Mouse (Mus musculus) mouse embryonic stem cell (cell line): ENCODE data around the gene Bcas3.
"Not testable (repeated sequence)": the region's sequence is repeated elsewhere in the genome, so short reads cannot be mapped to it uniquely, and the experiment has no call there.

Experiments
- in situ Hi-C, 2 experiments: fragments of 300-500 bp; cut with MboI; formaldehyde crosslinking; loops; 1 replicate in 1 of 2; 3 replicates in 1 of 2; pipeline ENCODE4 v1.14.3; 2019 to 2020; ENCODE audit warnings: low sequenced_read_pairs in 2 of 2, low pct_unique_long_range_greater_than_20kb in 1 of 2, mixed read lengths in 1 of 2; ENCODE audit not compliant: unreplicated experiment in 1 of 2

Gene Bcas3

DNA sequence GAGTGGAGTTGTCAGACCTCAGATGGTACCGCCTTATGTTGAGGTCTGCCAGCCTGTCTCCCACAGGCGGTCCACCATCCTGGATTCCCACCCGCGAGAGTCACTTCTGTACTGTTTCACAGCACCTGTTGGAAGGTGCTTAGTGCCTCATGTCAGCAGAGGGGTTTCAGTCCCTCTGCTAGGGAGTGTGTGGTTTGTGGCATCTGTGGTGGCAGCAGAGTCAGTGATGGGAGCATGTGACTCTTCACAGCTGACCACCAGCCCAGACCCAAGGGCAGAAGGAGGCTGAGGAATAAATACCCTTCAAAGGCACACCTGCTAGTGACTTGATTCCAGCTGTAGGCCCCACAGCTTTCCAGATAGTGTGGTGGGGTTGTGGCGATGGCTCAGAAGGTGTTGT is 94.4 kb downstream of the Bcas3 start:
- in situ Hi-C loops = no loop called here

DNA sequence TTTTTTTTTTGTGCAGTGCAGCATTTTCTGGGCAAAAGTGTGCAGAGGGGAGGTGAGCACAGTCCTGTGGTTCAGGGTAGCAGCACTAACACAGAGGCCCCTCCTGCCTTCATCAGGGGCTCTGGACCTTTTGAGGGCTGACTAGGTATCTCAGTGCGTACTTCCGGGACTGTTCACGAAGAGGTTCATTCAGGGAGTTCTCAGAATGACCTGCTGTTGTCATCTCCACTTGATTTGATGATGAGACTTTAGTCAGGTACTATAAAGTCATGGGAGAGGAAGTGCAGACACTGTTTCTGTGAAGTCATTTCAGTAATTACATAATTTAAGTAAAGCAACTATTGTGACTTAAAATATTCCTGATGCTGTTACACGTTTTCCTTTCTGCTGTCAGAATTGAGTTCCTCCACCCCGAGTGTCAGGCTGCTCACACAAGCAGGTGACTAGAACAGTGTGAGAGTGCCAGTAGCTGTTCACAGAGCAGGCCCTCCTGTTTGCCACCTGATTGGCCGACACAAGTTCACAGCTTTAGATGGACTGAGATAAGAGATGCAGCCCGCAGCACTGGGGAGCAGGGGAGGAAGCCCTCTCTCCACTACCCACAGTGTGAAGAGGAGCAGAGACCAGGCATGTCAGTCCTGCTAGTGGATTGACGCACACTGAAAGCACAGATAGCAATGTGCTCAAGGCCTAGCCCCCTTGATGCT is 100.8 kb downstream of the Bcas3 start:
- in situ Hi-C loops = no loop called here

DNA sequence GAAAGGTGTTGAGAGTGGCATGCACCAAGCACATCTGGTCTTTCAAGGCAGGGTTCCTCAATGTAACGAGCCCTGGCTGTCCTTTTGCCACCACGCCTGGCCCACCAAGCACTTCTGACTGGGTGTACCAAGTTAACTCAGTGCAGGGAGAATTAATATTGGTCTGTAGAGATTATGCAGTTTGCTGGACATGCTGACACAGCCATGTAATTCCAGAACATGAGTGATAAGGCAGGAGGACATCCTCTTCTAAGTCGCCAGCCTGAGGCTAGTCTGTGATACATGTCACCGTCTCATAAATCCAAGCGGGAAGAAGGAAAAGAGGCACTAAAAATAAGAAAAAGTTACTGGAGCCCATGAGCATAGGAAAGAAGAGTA is 101.3 kb downstream of the Bcas3 start:
- in situ Hi-C loops = no loop called here

DNA sequence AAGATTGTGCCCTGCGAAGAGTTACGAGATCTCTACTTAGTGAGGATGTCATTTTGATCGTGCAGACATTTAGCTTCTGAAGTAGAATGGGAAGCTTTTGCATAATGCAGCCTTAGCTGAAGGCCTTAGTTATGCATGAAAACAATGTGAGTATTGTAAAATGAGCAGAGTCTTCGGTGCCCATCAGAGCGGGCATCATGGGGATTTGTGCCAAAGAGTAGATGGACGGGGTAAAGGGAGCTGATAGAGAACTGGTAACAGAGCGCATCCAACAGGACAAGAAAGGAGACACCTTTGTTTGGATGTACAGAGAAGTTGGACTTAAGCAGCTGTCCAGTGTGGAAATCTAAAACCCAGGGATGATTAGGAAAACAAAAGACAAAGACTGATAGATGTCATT is 108.6 kb downstream of the Bcas3 start:
- in situ Hi-C loops = no loop called here

DNA sequence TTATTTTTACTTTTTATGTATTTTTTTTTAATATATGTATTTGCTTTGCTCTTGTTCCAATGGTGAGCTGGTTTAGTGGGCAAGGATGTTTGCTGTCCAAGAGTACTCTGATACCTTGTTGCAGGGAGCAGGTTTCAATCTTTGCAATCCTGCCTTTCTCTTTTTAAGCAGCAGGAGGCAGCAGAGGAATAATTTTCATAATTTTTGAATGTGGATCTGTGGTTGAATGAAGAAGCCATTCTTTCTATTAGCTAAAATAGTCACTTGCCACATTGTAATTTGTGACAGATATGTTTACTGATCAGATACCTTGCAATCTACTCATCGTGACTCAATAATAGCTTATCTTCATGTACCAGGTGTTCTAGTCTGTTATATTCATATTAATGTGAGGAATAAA is 116.6 kb downstream of the Bcas3 start:
- in situ Hi-C loops = no loop called here

DNA sequence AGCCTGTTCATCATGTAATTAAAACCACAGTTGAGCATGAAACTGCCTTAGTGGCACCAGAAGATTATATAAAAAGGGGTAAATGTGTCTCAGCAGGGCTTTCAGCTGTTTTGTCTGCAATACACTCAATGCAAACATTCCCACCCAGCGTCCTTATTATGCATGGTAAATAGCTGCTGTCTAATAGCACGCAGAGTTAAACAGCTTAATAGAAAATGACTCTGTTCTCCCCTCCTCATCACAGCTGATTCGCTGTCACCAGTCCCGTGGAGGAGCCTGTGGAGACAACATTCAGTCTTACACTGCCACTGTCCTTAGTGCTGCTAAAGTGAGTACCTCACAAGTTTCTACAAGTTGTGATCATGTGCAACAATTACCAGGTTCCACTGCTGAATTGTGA is 117.5 kb downstream of the Bcas3 start:
- in situ Hi-C loops = no loop called here

DNA sequence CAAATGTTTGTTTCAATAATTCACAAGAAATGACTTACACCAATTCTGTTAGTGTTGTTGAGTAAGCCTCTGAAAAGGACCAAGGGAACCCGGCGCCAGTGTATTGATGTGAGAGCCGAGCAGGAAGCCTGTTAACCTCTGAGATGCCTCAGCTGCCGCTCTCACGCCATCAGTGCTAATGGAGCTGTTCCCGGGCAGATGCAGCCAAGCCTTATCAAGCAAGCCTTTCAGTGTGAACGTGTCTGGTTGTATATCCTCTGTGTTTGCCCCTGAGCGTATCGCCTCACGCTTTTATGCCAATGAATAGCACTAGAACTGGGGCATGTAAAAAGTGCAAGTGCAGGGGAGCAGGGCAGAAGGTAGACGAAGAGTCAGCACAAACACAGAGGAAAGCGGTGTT is 121.4 kb downstream of the Bcas3 start:
- in situ Hi-C loops = no loop called here

DNA sequence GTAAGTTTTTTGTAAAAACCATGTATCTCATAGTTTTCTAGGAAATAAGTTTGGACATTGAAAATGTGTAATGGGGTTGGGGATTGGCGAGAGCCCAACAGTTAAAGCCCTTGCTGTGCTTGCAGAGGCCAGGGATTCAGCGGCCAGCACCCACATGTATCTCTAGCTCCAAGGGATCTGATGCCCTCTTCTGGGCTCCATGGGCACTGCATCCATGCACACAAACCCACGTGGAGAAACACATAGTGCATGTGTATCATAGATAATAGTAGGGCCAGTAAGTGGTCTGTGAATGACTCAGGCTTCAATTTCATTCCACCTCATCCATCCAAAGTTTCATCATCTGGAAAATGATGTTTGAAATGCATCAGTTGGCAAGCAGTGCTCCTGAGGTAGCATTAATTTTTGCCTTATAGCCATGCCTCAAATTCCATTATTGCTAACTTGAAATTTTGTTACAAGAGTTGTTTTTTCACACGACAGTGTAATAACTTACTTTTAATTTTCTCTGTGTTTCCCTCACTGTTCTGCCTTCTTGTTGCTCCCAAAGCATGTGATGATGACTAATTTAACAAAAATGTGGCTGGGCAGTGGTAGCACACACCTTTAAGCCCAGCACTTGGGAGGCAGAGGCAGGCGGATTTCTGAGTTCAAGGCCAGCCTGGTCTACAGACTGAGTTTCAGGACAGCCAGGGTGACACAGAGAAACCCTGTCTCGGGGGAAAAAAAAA is 129.9 kb downstream of the Bcas3 start:
- in situ Hi-C loops = loop anchor here in 1 of 2 experiments (5.0 kb wide), 1 partner anchor 101 kb away; no protein-coding TSS in a partner anchor

DNA sequence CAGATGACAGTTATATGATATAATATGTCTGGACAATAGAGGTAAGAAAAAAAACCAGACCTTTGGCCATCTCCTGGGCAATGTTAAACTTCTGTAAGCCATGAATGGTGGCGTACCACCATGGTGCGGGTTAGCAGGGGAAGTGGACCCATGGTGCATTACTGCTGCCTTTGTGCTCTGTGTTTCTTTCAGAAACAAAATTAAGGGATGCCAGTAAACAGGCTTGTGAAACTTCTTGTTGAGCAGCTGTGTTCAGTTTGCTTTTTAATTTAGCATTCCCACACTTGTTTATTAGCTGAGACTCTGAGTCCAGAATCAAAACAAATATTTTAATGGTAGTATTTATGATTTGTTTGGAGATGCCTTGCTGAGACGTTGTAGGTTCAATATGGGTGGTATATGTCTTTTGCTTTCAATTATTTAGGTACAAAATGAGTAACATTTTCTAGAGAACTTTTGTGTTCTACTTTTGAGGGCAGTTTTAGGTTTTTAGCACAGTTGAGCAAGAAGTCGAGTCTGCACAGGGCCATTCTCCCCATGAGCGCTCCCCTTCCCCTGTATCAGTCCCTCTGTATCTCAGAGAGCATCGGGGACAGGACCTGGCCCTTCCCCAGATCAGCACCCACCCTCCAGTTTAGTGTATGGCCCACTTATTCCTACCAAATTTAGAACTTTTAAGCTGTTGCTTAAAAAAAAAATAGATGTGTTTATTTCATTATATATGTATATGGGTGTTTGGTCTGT is 132.4 kb downstream of the Bcas3 start:
- in situ Hi-C loops = no loop called here

DNA sequence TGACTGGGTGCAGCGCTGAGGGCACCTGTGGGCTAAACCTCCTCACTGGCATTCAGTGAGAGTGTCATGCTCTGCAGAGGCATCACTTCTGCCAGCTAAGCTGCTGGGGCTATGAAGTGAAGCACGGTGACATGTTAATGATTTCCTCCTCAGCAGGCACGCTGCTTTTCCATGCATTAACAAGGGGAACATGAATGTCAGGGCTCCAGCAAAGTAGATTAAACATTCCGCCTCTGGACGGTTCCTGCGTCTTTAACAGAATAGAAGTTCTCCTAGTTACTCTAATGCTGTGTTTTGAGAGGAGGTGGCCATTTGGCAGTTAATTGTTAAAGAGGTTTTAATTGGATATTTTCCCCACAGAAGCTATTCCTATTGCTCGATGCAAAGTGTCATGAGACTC is 134.5 kb downstream of the Bcas3 start:
- in situ Hi-C loops = no loop called here

DNA sequence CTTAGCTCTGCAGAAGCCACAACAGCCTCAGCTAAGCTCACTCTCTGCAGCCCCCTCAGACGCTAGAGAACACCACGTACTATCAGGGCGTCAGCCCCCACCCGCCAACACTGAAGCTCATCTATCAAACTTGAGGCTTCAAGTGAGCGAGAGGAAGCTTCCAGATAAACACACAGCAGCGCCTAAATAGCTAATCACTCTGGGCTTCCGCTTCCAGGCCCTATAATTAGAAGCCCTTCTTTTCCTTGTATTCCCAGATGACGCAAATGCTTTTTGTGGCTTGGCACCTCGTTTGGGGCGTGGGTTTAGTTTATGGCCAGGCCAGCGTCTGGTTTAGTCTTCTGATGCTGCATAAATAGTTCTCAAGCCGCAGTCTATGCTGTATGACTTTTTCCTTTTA is 139.3 kb downstream of the Bcas3 start:
- in situ Hi-C loops = no loop called here

DNA sequence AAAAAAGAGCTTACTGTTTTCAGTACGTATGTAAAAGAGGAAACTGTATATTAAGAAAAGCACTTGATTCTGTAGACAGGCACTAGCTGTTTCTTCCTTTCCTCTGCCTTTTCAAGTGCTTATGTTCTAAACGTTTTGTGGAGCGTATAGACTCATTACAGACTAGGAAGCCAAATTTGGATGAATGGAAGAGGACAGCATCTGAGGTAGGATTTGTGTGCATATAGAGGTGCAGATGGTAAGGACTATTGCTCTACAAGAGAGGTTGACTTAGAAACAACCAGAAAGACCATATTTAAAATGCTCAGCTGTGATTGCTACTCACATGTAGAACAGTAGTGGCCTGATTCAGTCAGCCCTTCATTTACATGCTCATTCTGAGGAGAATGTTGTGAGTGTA is 139.7 kb downstream of the Bcas3 start:
- in situ Hi-C loops = no loop called here

DNA sequence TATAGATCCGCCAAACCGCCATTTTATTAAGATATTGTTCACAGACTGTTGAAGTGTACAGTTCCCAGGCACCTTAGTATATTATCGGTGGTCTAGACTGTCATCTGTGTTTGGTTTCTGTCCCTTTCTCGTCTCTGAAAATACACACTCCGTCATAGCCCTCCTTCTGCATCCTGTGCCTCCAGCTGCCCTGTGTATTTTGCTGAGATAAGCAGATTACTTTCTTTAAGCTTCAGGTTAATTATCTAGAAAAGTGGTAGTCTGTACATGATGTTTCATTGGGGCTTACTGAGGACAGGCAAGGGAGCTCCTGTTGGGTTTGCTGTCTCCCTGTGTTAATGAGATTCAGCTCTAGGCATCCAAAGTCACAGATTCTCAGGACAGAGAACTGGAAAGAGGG is 146.6 kb downstream of the Bcas3 start:
- in situ Hi-C loops = no loop called here

DNA sequence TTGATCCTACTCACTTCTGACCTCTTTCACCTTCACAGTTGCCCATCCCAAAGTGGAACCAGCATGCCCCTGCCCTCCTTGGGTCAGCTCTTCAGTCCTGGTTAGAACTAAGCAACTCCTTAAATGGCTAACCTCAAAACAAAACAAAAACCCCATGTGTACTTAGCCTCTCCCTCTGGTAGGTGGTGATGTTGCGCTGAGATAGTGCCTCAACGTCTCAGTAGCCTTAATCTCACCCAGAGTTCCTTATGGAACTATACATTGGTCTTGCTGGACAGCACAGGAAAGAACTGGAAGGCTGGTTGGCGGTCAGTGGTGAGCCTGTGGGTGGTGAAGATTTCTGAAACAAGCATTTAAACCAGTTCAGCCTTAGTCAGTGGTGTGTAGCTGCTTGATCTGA is 149.1 kb downstream of the Bcas3 start:
- in situ Hi-C loops = no loop called here

DNA sequence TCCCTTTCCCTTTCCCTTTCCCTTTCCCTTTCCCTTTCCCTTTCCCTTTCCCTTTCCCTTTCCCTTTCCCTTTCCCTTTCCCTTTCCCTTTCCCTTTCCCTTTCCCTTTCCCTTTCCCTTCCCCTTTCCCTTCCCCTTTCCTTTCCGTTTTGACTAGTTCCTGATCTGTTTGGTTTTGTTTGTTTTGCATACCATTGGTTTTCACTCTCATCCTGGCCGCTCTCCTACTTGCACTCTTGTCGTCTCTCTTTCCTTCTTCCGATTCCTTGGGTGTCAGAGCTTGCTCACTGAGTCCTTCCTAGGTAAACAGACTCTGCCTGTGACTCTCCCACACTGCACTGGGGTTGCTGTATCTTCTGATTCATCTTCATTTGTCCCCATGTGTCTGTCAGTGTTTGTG is 151.8 kb downstream of the Bcas3 start:
- in situ Hi-C loops = not testable (repeated sequence)

DNA sequence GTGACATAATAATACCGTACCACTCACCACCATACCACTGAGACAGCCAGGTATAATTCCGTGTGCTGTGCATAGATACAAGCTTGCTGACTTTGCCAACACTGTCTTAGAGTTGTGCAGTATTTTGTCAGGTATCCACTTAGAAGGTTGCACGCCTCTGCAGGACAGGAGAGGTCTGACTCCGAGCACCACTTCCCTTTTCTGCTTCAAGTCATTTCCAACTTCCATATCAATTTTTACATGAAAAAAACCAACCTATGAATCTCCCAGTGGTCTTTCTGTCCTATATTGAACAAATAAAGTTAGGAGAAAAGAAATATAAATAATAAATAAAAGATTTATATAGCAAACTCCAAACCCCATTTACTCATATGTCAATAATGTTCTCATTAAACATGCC is 152.8 kb downstream of the Bcas3 start:
- in situ Hi-C loops = no loop called here

DNA sequence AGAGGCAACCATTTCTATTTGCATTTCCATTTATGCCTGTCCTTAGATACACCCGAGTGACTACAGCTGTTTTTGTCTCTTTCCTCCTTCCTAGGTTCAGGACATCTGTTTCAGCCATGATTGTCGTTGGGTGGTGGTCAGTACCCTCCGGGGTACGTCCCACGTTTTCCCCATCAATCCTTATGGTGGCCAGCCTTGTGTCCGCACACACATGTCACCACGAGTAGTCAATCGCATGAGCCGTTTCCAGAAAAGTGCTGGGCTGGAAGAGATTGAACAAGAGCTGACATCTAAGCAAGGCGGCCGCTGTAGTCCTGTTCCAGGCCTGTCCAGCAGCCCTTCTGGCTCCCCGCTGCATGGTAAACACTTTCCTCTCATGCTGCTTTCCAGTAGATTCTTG is 156.4 kb downstream of the Bcas3 start:
- in situ Hi-C loops = no loop called here

DNA sequence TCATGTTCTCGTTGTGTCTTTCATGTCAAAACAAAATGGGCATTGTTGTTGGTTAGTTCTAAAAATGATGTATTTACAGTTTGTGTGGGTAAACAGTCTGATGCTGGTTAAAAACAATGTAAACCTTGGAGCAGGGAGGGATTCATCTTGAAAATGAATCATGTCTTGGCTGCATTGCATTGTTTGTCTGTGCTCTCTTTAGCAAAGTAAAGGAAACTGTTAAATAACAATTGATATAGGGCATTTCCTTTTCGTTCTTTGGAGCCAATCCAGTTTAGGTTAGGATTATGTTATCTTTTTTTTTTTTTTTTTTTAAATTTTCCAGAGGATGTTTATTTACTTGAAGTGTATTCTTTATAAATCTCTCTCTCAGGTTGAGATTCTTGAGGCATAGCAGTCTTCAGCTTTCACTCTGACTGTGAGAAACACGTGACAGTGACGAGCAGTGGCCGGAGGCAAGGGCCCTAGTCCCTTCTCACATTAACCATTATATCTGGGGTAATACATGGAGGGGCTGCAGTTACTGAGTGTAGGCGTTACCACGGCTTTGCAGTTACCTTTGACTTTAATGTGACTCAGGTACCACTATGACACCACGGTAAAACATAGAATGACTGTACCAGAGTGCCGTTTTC is 158.4 kb downstream of the Bcas3 start:
- in situ Hi-C loops = no loop called here

DNA sequence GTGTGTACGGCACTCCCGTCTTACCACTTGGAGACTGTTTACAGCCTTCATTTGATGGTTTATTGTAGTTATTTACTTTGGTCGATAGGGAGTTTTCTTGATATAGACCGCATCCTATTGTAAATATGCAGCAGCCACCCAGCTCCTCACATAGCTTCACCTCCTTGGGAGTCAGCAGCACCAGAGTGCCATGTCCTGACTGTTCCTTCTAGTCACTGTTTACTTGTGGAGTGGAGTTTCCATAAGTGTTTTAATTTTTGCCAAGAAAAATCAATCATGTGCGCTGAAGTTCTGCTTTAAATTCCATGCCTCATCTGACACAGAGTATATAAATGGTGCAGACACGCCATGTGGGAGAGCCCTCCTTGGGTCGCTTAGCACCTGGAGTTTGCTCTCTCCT is 163.8 kb downstream of the Bcas3 start:
- in situ Hi-C loops = no loop called here
